Mouse (Mus musculus) small intestine, adult 2 months (tissue): ENCODE measurements around the gene Vgll4.

Experiments used
- CTCF ChIP-seq: fragments of 200-500 bp; IDR thresholded peaks from 2 replicates; pipeline ENCODE4 v1.5.1; 2012; ENCODE audit warnings: low read depth, mild to moderate bottlenecking, control low read depth, inconsistent platforms, low read length, moderate library complexity, mixed read lengths; ENCODE audit not compliant: insufficient replicate concordance, insufficient read length; ENCODE audit errors: extremely low read depth
- POLR2A ChIP-seq: fragments of 200-500 bp; IDR thresholded peaks from 2 replicates; pipeline ENCODE4 v1.6.1; 2012; ENCODE audit warnings: low read depth, mild to moderate bottlenecking, control low read depth, inconsistent platforms, low read length, moderate library complexity

DNA sequence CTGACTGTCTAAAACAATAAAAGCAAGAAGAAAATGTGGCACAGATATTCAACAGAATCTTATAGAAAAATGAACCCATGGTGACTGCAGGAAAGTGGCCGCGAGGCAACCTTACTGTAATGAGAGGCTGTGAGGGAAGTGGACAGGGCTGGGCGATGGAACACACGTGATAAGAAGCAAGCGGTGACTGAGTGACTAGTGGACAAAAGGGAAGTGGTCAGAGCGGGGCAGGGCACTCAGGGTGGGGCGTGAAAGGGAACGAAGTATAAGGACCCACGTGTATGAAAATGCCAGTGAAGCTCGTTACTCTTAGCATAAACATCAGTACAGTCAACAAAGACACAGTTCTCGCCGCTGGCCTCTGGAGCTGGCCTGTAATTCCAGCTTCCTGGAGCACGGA lies 45.7 kb upstream of the Vgll4 start:
- TF ChIP-seq POLR2A (no peak), CTCF (no peak)
